Mouse (Mus musculus): ENCODE measurements around the gene Adamtsl5.

Gene Adamtsl5

GRCm38 (mm10) chr10:80348244-80348781 lies at the start of gene Adamtsl5:
Gene Adamtsl5, minus strand, starts transcription at chr10:80348412.
- no peak for DNase-seq

- DNase-seq, result no peak
Measured at GRCm38 (mm10) chr10:80397524-80398173, 49.4 kb upstream of the Adamtsl5 start.

GRCm38 (mm10) chr10:80396822-80397523 lies 48.8 kb upstream of the Adamtsl5 start:
- no peak for DNase-seq

- DNase-seq, result no peak
Measured at GRCm38 (mm10) chr10:80395025-80395627, 46.9 kb upstream of the Adamtsl5 start.

- no peak for DNase-seq
Measured at GRCm38 (mm10) chr10:80392687-80393086, 44.5 kb upstream of the Adamtsl5 start.

- no peak for DNase-seq
Measured at GRCm38 (mm10) chr10:80390697-80391096, 42.5 kb upstream of the Adamtsl5 start.

- DNase-seq, result no peak
Measured at GRCm38 (mm10) chr10:80389185-80389708, 41.0 kb upstream of the Adamtsl5 start.

GRCm38 (mm10) chr10:80388731-80389130 lies 40.5 kb upstream of the Adamtsl5 start:
- DNase-seq, result no peak

GRCm38 (mm10) chr10:80387522-80387959 lies 39.3 kb upstream of the Adamtsl5 start, which contains the start of gene Mex3d:
Gene Mex3d, minus strand, starts transcription at chr10:80387659.
- DNase-seq, result peak; percentile 81

GRCm38 (mm10) chr10:80386735-80387471 lies 38.7 kb upstream of the Adamtsl5 start:
- DNase-seq, result no peak

- no peak for DNase-seq
Measured at GRCm38 (mm10) chr10:80385811-80386734, 37.9 kb upstream of the Adamtsl5 start.

- no peak for DNase-seq
Measured at GRCm38 (mm10) chr10:80385310-80385709, 37.1 kb upstream of the Adamtsl5 start.

GRCm38 (mm10) chr10:80384709-80385108 lies 36.5 kb upstream of the Adamtsl5 start:
- DNase-seq, result no peak

- DNase-seq, result no peak
Measured at GRCm38 (mm10) chr10:80384115-80384639, 36.0 kb upstream of the Adamtsl5 start.

GRCm38 (mm10) chr10:80383431-80383830 lies 35.2 kb upstream of the Adamtsl5 start:
- no peak for DNase-seq

GRCm38 (mm10) chr10:80382641-80383365 lies 34.6 kb upstream of the Adamtsl5 start:
- DNase-seq, result no peak

- no peak for DNase-seq
Measured at GRCm38 (mm10) chr10:80377716-80378115, 29.5 kb upstream of the Adamtsl5 start.

- peak; percentile 87 for DNase-seq
Measured at GRCm38 (mm10) chr10:80376160-80376559, 27.9 kb upstream of the Adamtsl5 start.

- DNase-seq, result peak; percentile 87
Measured at GRCm38 (mm10) chr10:80374063-80374462, 25.9 kb upstream of the Adamtsl5 start.

- no peak for DNase-seq
Measured at GRCm38 (mm10) chr10:80372706-80373105, 24.5 kb upstream of the Adamtsl5 start.

Measured in cerebellum, adult 8-10 months (tissue).